In the genomic region with DNA sequence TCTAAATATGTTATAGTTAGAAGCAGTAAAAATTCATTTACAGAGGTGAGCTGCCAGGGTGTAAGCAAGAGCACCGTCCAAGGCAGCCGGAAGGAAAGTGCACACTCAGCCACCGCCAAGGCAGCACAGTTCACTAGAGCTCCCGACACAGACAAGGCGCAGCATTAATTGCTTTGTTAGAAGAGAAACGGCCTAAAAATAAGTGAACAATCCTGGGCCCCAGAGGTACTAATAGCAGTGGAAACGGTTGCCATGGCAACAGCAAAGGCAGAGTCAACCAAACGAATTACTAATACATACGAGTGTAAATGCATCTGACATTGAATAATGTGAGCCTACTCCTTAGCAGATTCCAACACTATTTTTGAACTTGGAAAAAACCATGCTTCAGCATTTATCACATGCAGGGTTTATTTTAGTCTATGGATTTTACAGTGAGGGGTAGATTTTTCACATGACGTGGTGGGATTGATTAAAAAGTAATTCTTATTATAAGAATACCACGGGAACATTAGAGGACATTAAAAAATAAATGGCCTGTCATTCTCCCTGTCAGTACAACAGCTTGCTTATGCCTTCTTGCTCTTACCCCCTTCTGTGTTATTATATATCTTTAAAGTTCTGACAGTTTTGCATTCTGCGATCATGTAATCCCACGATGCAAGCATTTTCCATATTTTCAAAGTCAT, we compare ENCODE assay signal across 8 mouse cellular contexts.
A peak's percentile ranks its signal among the peaks of the same experiment; 100 is the strongest.
DNase-seq lines count a peak whose midpoint lies in the region; ATAC-seq and TF ChIP-seq lines count a peak whose summit lies in the region.

No protein-coding gene starts in this region.

- no peaks in the 10 kb centered on the region for H3K9me3 ChIP-seq in CH12.LX (replicated peaks; ENCODE audit: low read length)
- no peaks in the 10 kb centered on the region for H3K9me3 ChIP-seq in embryonic facial prominence, embryonic 12.5 days
- H3K9me3 ChIP-seq in hindbrain, embryonic 16.5 days (ENCODE audit: control insufficient read depth, low read length): no peaks in the 10 kb centered on the region
- H3K9me3 ChIP-seq in midbrain, embryonic 12.5 days: no peaks in the 10 kb centered on the region

- no peak overlapping the region for H3K9ac ChIP-seq in CH12.LX (ENCODE audit: insufficient read depth, low read depth)
- no peak overlapping the region for H3K9ac ChIP-seq in embryonic facial prominence, embryonic 12.5 days
- no peak overlapping the region for H3K9ac ChIP-seq in hindbrain, embryonic 16.5 days (ENCODE audit: low read depth, low read length)
- no peak overlapping the region for H3K9ac ChIP-seq in midbrain, embryonic 12.5 days (replicated peaks)

- in situ Hi-C loops in CH12.LX (cut with MboI; ENCODE audit: low pct_ligation_motif_present, low pct_unique_long_range_greater_than_20kb, low sequenced_read_pairs): no loop called here

- ATAC-seq in embryonic facial prominence, embryonic 12.5 days (ENCODE audit: insufficient number of reproducible peaks, insufficient read depth, low FRiP score, low TSS enrichment): peak; percentile 72; the same call in 1 of the 2 replicates
- ATAC-seq in hindbrain, embryonic 16.5 days: peak; percentile 91
- peak; percentile 89 for ATAC-seq in midbrain, embryonic 12.5 days (ENCODE audit: low FRiP score, low read depth)

- no peak for TF ChIP-seq POLR2A in CH12.LX (IDR thresholded peaks at IDR 0.05; ENCODE audit: low read depth, low read length)

- no peak for TF ChIP-seq EP300 in CH12.LX (IDR thresholded peaks at IDR 0.05; ENCODE audit: low read length)

- TF ChIP-seq RAD21 in CH12.LX (IDR thresholded peaks at IDR 0.05; ENCODE audit: low read depth, low read length): no peak

- no peak overlapping the region for H3K4me3 ChIP-seq in CH12.LX (replicated peaks in 1 of 3; ENCODE audit: low read depth in 2 of 3, low read length in 2 of 3, poor library complexity in 1 of 3)
- H3K4me3 ChIP-seq in embryonic facial prominence, embryonic 12.5 days: no peak overlapping the region
- no peak overlapping the region for H3K4me3 ChIP-seq in hindbrain, embryonic 16.5 days (ENCODE audit: low read length)
- H3K4me3 ChIP-seq in midbrain, embryonic 12.5 days: no peak overlapping the region

- no peak for TF ChIP-seq CTCF in CH12.LX (conservative IDR thresholded peaks at IDR 0.05 in 1 of 2, IDR thresholded peaks at IDR 0.05 in 1 of 2; ENCODE audit: low read depth in 2 of 2, low read length in 2 of 2)

- dilution Hi-C loops in CH12.LX (cut with MboI; ENCODE audit: extremely low pct_ligation_motif_present, extremely low pct_unique_long_range_greater_than_20kb, low sequenced_read_pairs): no loop called here

- H3K4me2 ChIP-seq in CH12.LX (ENCODE audit: insufficient read depth, low read depth, poor library complexity, severe bottlenecking): no peak overlapping the region
- no peak overlapping the region for H3K4me2 ChIP-seq in embryonic facial prominence, embryonic 12.5 days (replicated peaks)
- H3K4me2 ChIP-seq in hindbrain, embryonic 16.5 days (ENCODE audit: low read length): peak overlapping the region; percentile 9
- peak overlapping the region; percentile 25; the same call in 1 of the 2 replicates for H3K4me2 ChIP-seq in midbrain, embryonic 12.5 days (replicated peaks)

- H3K4me1 ChIP-seq in CH12.LX (ENCODE audit: control insufficient read depth in 1 of 2, insufficient read depth in 2 of 2): no peaks in the 10 kb centered on the region; a peak in 1 of 4 replicates
- no peaks in the 10 kb centered on the region for H3K4me1 ChIP-seq in embryonic facial prominence, embryonic 12.5 days
- H3K4me1 ChIP-seq in hindbrain, embryonic 16.5 days (ENCODE audit: control insufficient read depth, insufficient read depth, low read depth, low read length): peaks cover 11% of the 10 kb centered on the region
- H3K4me1 ChIP-seq in midbrain, embryonic 12.5 days: peaks cover 9% of the 10 kb centered on the region

- intact Hi-C loops in gastrocnemius, postnatal 36 days (cut with DNase I): no loop called here

- no peaks in the 10 kb centered on the region for H3K36me3 ChIP-seq in CH12.LX (replicated peaks in 1 of 2; ENCODE audit: control insufficient read depth in 1 of 2, insufficient read depth in 1 of 2, low read length in 1 of 2)
- no peaks in the 10 kb centered on the region for H3K36me3 ChIP-seq in embryonic facial prominence, embryonic 12.5 days
- no peaks in the 10 kb centered on the region for H3K36me3 ChIP-seq in hindbrain, embryonic 16.5 days (ENCODE audit: control insufficient read depth, insufficient read depth, low read length)
- no peaks in the 10 kb centered on the region for H3K36me3 ChIP-seq in midbrain, embryonic 12.5 days

- H3K27ac ChIP-seq in CH12.LX (ENCODE audit: insufficient read depth, low read depth): no peak overlapping the region
- H3K27ac ChIP-seq in embryonic facial prominence, embryonic 12.5 days: no peak overlapping the region
- H3K27ac ChIP-seq in hindbrain, embryonic 16.5 days (ENCODE audit: low read depth, low read length): peak overlapping the region; percentile 66
- H3K27ac ChIP-seq in midbrain, embryonic 12.5 days (replicated peaks): peak overlapping the region; percentile 68

- 65% methylated on average over 13 of the region's 13 CpGs for WGBS in embryonic facial prominence, embryonic 12.5 days
- 18% methylated on average over 13 of the region's 13 CpGs for WGBS in hindbrain, embryonic 16.5 days
- WGBS in midbrain, embryonic 12.5 days: 41% methylated on average over 13 of the region's 13 CpGs

- no peaks in the 10 kb centered on the region for H3K27me3 ChIP-seq in CH12.LX (replicated peaks)
- no peaks in the 10 kb centered on the region for H3K27me3 ChIP-seq in embryonic facial prominence, embryonic 12.5 days
- no peaks in the 10 kb centered on the region for H3K27me3 ChIP-seq in hindbrain, embryonic 16.5 days (replicated peaks; ENCODE audit: control insufficient read depth, insufficient read depth, low read length)
- no peaks in the 10 kb centered on the region for H3K27me3 ChIP-seq in midbrain, embryonic 12.5 days

- DNase-seq in CH12.LX (ENCODE audit: extremely low read depth): peak; percentile 3
- DNase-seq in B cell, adult 2 months: no peak
- no peak for DNase-seq in gastrocnemius, postnatal 36 days
- no peak for DNase-seq in heart, adult 18-20 months
- DNase-seq in testis, postnatal 10 days (ENCODE audit: low spot score): no peak

- H3K79me2 ChIP-seq in CH12.LX (replicated peaks; ENCODE audit: control insufficient read depth, extremely low read depth, insufficient read depth, poor library complexity, severe bottlenecking): no peaks in the 10 kb centered on the region

TF ChIP-seq in CH12.LX, 34 proteins besides CTCF, POLR2A, EP300 and RAD21:
- TF ChIP-seq ELF1 (IDR thresholded peaks at IDR 0.05; ENCODE audit: low read depth, low read length) (no peak), NRF1 (IDR thresholded peaks at IDR 0.05; ENCODE audit: low read depth, low read length) (no peak), MAZ (IDR thresholded peaks at IDR 0.05; ENCODE audit: low read depth, low read length) (no peak), TBP (conservative IDR thresholded peaks at IDR 0.05; ENCODE audit: low read depth, low read length) (no peak), NELFE (IDR thresholded peaks at IDR 0.05; ENCODE audit: low read depth, low read length) (no peak), KAT2A (IDR thresholded peaks at IDR 0.05; ENCODE audit: insufficient replicate concordance, low read length) (no peak), SIN3A (IDR thresholded peaks at IDR 0.05; ENCODE audit: low read length) (no peak), MYC (IDR thresholded peaks at IDR 0.05; ENCODE audit: low read depth, low read length) (no peak), MAX (IDR thresholded peaks at IDR 0.05; ENCODE audit: low read length) (no peak), JUN (IDR thresholded peaks at IDR 0.05; ENCODE audit: insufficient read depth, low read depth, low read length) (no peak), BHLHE40 (IDR thresholded peaks at IDR 0.05; ENCODE audit: low read depth, low read length) (no peak), TCF12 (IDR thresholded peaks at IDR 0.05; ENCODE audit: low read depth, low read length) (no peak), MXI1 (IDR thresholded peaks at IDR 0.05; ENCODE audit: low read depth, low read length) (no peak), JUND (conservative IDR thresholded peaks at IDR 0.05; ENCODE audit: low read depth, low read length) (no peak), SMC3 (IDR thresholded peaks at IDR 0.05; ENCODE audit: low read depth, low read length) (no peak)
TF ChIP-seq in CH12.LX: peak in this region for 0.

Comparison
In these comparisons a context has a peak if more than half of its experiments do, and no peak if none do; other contexts are left out.
1. H3K27ac ChIP-seq: peak in hindbrain, embryonic 16.5 days (single experiment) and midbrain, embryonic 12.5 days (single experiment); none in CH12.LX (single experiment) and embryonic facial prominence, embryonic 12.5 days (single experiment).
2. H3K4me2 ChIP-seq: peak in hindbrain, embryonic 16.5 days (single experiment) and midbrain, embryonic 12.5 days (single experiment); none in CH12.LX (single experiment) and embryonic facial prominence, embryonic 12.5 days (single experiment).
3. Peak in every context shown above with its lines, with median percentiles within 50 percentile points of each other: ATAC-seq.